Mouse (Mus musculus) erythroid progenitor cell, adult 5-6 weeks (primary cell): Measurements from ENCODE around the gene Mc3r. TPM values are rescaled to one million over a fixed set of nuclear protein-coding genes. Genes with fewer than 3 reads are reported as not detected.

Source experiments
- ATAC-seq: replicated peaks from 2 replicates; pipeline ENCODE4 v1.8.0; 2016; ENCODE audit warnings: moderate number of reproducible peaks, mild to moderate bottlenecking, moderate TSS enrichment, inconsistent platforms; ENCODE audit not compliant: poor library complexity, low FRiP score, severe bottlenecking
- total RNA-seq, 2 experiments: library from RNA; stranded (forward) in 1 of 2; stranded (reverse) in 1 of 2; fragments of 150-400 nt in 1 of 2; fragments of 186-747, 209-891 nt in 1 of 2; gene quantifications; 2 replicates each; pipeline versions ENCODE4 v1.2.3 to v1.2.4; 2015 to 2017; ENCODE audit warnings: low replicate concordance in 2 of 2

Gene Mc3r
- total RNA-seq (2015; ENCODE audit: low replicate concordance) (not detected in 2 replicates), total RNA-seq (2017; ENCODE audit: low replicate concordance) (not detected in 2 replicates)

GRCm38 (mm10) chr2:172248106-172248764 lies at the start of gene Mc3r:
TSS of gene Mc3r (plus strand) at chr2:172248492.
- ATAC-seq, result no peak

DNA sequence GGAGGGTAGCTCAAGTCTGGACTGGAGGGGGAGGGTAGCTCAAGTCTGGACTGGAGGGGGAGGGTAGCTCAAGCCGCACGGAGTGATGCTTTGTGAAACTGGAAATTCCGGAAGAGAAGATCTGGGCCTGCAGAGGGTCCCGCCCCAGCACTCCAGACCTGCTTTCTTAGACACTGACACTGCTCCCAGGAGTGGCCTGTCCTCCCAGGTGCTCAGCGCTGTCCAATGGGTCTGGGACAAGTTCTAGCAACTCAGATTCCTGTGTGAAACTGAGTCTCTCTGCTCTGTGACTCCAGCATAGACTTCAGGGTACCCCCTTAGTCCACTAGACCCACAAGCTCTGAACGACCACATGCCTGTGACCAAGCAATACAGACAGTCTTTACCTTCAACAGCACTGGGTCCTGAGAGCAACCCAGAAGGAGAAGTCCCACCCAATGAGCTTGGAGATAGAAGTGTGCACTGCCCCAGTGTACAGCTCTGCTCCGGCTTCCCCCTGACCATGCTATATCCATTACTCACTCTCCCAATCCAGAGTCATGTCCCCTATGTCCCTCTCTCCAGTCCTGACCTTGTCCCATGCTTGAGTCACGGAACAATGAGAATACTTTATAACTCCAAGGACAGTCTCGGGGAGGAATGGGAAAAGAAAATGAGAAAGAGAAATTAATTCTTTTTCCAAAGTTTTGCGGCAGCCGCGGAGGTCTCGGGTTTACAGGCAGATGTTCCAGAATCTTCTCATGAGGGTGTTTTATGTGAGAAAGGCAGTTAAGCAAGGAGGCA lies 46.1 kb upstream of the Mc3r start:
- no peak for ATAC-seq

GRCm38 (mm10) chr2:172207003-172207402 lies 41.3 kb upstream of the Mc3r start:
- no peak for ATAC-seq

- no peak for ATAC-seq
Measured at GRCm38 (mm10) chr2:172213480-172213879, 34.8 kb upstream of the Mc3r start.

GRCm38 (mm10) chr2:172214336-172214735 lies 34.0 kb upstream of the Mc3r start:
- ATAC-seq, result no peak

DNA sequence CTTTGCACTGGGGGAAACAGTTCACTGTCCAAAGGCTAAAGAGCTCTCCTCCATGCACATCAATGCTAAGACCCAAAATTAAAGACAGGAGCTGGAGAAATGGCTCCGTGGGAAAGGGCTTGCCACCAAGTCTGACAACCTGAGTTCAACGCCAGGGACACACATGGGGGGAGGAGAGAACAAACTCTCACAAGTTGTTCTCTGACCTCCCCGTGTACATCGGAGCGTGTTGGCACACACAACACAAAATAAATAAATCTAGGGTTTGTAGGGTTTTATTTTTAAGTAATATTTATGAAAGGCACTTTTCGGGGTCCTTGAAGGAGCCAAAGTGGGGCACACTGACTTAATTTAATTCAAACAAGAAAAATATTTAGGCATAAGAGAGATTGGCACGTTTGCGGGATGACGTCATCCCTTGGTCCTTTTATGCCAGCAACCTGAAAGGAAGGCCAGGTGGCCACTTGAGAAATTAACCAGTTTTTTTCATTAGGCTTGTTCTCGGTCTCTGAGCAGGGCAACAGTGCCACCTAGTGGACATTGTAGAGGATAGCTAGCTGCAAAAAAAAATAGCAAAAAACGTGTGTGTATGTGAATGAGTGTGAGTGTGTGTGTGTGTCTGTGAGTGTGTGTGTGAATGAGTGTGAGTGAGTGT lies 32.7 kb upstream of the Mc3r start:
- ATAC-seq, result no peak

DNA sequence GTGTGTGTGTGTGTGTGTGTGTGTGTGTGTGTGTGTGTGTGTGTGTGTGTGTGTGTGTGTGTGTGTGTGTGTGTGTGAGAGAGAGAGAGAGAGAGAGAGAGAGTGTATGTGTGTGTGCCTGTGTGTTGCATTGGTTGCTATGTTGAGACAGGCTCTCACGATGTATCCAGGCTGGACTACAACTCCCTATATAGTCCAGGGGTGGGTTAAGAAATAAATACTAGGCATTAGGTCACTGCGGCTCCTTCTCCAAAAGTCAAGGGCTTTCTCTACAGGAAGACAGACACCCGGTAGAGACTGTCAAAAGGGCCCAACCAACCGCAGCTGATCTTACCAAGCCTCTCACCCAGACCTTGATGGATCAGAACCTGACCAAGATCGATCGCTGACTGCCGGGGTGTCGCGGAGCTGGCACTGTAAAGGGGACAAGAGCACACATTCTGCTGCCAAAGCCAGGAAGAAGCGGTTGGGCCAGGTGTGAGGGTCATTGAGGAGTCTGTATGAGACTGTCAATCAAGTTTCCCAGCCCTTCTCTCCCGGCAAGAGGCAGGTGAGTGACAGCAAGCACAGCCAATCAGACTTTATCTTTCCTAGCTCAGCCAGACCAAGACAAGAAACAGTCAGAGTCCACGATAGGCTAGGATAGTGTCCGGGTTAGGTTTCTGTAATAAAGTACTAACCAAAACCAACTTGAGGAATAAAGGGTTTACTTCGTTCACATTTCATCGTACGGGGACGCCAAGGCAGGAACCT lies 32.0 kb upstream of the Mc3r start:
- ATAC-seq, result no peak

DNA sequence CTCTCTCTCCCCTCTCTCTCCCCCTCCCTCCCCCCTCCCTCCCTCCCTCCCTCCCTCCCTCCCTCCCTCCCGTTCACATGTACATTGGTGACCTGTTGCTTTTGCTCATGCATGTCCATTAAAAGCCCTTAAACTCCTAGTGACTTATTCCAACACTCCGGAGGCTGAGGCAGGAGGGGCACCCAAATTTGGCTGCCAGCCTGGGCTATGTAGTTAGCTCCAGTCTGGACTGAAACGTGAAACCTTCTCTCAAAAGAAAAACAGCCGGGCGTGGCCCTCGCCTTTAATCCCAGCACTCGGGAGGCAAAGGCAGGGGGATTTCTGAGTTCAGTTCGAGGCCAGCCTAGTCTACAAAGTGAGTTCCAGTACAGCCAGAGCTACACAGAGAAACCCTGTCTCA lies 30.4 kb upstream of the Mc3r start:
- no peak for ATAC-seq

- no peak for ATAC-seq
Measured at GRCm38 (mm10) chr2:172219186-172219585, 29.1 kb upstream of the Mc3r start.

- no peak for ATAC-seq
Measured at GRCm38 (mm10) chr2:172221656-172222393, 26.5 kb upstream of the Mc3r start.

DNA sequence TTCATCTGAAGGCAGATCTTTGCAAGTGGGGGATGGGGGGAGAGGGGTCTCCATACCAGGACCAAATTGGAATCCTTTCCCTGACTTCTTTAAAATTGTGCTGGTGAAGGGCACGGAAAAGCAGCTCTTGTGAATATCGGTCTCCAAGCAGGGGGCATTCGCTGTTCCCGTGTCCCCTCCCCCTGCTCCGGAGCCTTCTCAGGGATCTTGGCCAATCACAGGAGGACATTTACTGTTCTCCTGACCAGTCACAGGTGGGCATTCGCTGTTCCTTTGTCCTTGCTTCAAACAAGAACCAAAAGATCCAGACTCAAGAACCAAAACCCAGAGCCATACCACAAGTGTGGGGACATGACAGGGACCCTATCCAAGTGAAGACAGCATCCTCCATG lies 25.9 kb upstream of the Mc3r start:
- ATAC-seq, result no peak

- ATAC-seq, result no peak
Measured at GRCm38 (mm10) chr2:172222891-172223290, 25.4 kb upstream of the Mc3r start.

- ATAC-seq, result no peak
Measured at GRCm38 (mm10) chr2:172223451-172224200, 24.7 kb upstream of the Mc3r start.

DNA sequence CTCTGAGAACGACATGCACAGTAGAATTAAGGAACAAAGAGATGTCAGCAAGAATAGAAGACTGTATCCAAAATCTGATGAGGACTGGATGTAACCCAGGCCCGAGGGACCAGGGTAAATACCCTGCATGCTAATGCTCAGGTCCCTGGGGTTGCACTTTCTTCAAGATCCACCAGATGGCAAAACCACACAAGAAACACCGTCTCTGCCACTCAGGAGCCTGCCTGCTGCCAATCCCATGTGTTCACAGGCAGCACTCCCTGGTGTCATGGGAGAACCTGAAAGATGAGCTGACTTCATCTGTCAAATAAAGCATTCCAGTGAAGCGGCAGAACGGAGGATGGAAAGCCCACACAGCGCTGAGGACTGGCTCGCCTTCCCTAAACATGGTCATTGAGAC lies 21.3 kb upstream of the Mc3r start:
- ATAC-seq, result no peak

DNA sequence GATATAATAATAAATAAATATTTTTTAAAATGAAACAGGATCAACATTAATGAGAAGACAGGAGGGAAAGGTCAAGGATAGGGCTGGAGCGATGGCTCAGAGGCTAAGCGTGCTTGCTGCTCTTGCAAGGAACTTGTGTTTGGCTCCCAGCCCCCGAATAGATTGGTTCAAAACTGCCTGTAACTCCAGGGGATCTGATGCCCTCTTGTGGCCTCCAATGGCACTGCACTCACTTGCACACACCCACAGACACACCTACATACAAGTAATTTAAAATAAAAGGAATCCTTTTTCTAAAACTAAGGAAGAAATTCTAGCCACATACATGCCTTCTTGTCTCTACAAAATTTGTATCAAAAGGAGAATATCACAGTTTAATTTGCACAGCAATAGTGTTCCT lies 20.5 kb upstream of the Mc3r start:
- no peak for ATAC-seq

DNA sequence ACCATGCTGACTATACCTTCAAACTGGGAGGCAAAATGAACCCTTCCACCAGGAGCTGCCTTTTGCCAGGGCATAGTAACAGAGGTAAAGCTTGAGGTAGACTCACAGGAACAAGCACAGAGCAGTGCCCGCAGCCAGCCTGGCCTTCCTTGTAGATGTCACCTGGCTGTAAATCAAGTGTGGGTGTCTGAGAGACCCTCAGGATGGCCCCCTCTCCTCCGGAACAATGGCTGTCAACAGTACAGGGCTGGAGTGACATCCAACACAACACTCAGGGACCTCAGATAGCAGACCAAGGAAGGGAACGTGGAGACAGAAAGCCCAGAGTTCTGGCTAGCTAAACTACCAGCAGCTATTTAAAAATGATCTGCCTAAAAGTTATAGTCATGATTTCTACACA lies 19.1 kb upstream of the Mc3r start:
- no peak for ATAC-seq

- ATAC-seq, result no peak
Measured at GRCm38 (mm10) chr2:172230126-172230525, 18.2 kb upstream of the Mc3r start.

DNA sequence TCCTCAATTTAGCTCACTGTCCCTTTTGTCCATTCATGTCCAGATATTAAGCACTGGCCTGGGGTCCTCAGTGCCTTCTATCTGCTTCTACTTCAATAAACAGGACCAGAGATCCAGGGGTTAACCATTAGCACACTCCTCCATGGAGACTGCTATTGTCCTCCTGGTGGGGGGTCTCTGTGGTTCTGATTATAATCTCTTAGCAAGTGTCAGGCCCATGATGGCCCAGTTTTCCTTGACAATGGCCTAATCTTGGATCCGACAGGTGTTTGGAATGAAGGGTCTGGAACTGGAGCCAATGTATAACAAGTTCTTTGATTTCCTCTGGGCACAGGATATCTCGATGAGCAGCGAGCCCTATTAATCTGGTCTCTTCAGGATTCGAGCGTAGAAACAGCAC lies 10.1 kb upstream of the Mc3r start:
- no peak for ATAC-seq

GRCm38 (mm10) chr2:172241031-172241430 lies 7.3 kb upstream of the Mc3r start:
- no peak for ATAC-seq
